Mouse (Mus musculus): ENCODE measurements at regions not wholly inside any gene's neighbourhood (a gene's known extent, or its start where the extent isn't known, plus 50 kb on each side); places are given as distances from the start of the nearest gene placed in this dataset.

DNA sequence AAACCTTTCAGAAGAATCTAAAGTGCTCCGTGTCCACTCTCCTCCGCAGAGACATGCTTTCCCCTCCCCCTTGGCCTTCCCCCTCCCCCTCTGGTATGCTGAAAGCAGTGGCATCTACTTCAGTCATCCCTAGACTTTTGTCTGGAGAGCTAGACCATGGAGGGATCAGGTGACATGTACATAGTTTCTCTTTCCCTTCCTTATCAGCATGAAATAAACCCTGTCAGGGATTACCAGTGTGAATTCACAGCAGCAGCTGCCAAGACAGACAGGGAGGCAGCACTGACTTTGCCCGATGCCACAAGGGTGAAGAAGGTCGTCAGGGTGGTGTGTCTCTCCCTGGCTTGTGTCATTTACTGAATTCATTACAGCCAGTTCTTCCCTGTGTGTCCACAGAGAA is 241.9 kb downstream of the Arpp21 start:
- Histone ChIP-seq H3K27me3 (replicated peaks) (no peaks in the 10 kb centered on the region), H3K4me3 (replicated peaks in 1 of 3; ENCODE audit: low read depth in 2 of 3, low read length in 2 of 3, poor library complexity in 1 of 3) (no peak overlapping the region), H3K27ac (ENCODE audit: insufficient read depth, low read depth) (no peak overlapping the region), H3K4me1 (ENCODE audit: control insufficient read depth in 1 of 2, insufficient read depth in 2 of 2) (no peaks in the 10 kb centered on the region), H3K9me3 (replicated peaks; ENCODE audit: low read length) (peaks cover 56% of the 10 kb centered on the region), H3K36me3 (replicated peaks in 1 of 2; ENCODE audit: control insufficient read depth in 1 of 2, insufficient read depth in 1 of 2, low read length in 1 of 2) (no peaks in the 10 kb centered on the region), H3K4me2 (ENCODE audit: insufficient read depth, low read depth, poor library complexity, severe bottlenecking) (no peak overlapping the region), H3K79me2 (replicated peaks; ENCODE audit: control insufficient read depth, extremely low read depth, insufficient read depth, poor library complexity, severe bottlenecking) (no peaks in the 10 kb centered on the region), H3K9ac (ENCODE audit: insufficient read depth, low read depth) (no peak overlapping the region)
- DNase-seq (ENCODE audit: extremely low read depth) = no peak
- TF ChIP-seq ELF1 (IDR thresholded peaks at IDR 0.05; ENCODE audit: low read depth, low read length) (no peak), MAX (IDR thresholded peaks at IDR 0.05; ENCODE audit: low read length) (no peak), JUN (IDR thresholded peaks at IDR 0.05; ENCODE audit: insufficient read depth, low read depth, low read length) (no peak), MEF2A (IDR thresholded peaks at IDR 0.05; ENCODE audit: borderline replicate concordance, low read depth, low read length) (no peak), EP300 (IDR thresholded peaks at IDR 0.05; ENCODE audit: low read length) (no peak), IRF4 (IDR thresholded peaks at IDR 0.05; ENCODE audit: low read depth, low read length) (no peak), MAFK (IDR thresholded peaks at IDR 0.05; ENCODE audit: insufficient replicate concordance, low read length) (no peak), JUND (conservative IDR thresholded peaks at IDR 0.05; ENCODE audit: low read depth, low read length) (no peak), GABPA (IDR thresholded peaks at IDR 0.05; ENCODE audit: insufficient replicate concordance, low read depth, low read length) (no peak)
- in situ Hi-C loops (cut with MboI; ENCODE audit: low pct_ligation_motif_present, low pct_unique_long_range_greater_than_20kb, low sequenced_read_pairs) = no loop called here
- dilution Hi-C loops (cut with MboI; ENCODE audit: extremely low pct_ligation_motif_present, extremely low pct_unique_long_range_greater_than_20kb, low sequenced_read_pairs) = no loop called here

GRCm38 (mm10) chr9:111990060-111990459 is 245.7 kb downstream of the Arpp21 start:
- dilution Hi-C loops (cut with MboI; ENCODE audit: extremely low pct_ligation_motif_present, extremely low pct_unique_long_range_greater_than_20kb, low sequenced_read_pairs) = no loop called here
- no peak for DNase-seq (ENCODE audit: extremely low read depth)
- Histone ChIP-seq H3K4me2 (ENCODE audit: insufficient read depth, low read depth, poor library complexity, severe bottlenecking) (no peak overlapping the region), H3K4me1 (ENCODE audit: control insufficient read depth in 1 of 2, insufficient read depth in 2 of 2) (no peaks in the 10 kb centered on the region), H3K4me3 (replicated peaks in 1 of 3; ENCODE audit: low read depth in 2 of 3, low read length in 2 of 3, poor library complexity in 1 of 3) (no peak overlapping the region), H3K9me3 (replicated peaks; ENCODE audit: low read length) (peaks cover 64% of the 10 kb centered on the region), H3K9ac (ENCODE audit: insufficient read depth, low read depth) (no peak overlapping the region), H3K27ac (ENCODE audit: insufficient read depth, low read depth) (no peak overlapping the region), H3K27me3 (replicated peaks) (no peaks in the 10 kb centered on the region), H3K36me3 (replicated peaks in 1 of 2; ENCODE audit: control insufficient read depth in 1 of 2, insufficient read depth in 1 of 2, low read length in 1 of 2) (no peaks in the 10 kb centered on the region), H3K79me2 (replicated peaks; ENCODE audit: control insufficient read depth, extremely low read depth, insufficient read depth, poor library complexity, severe bottlenecking) (no peaks in the 10 kb centered on the region)
- in situ Hi-C loops (cut with MboI; ENCODE audit: low pct_ligation_motif_present, low pct_unique_long_range_greater_than_20kb, low sequenced_read_pairs) = no loop called here
- TF ChIP-seq UBTF (IDR thresholded peaks at IDR 0.05; ENCODE audit: low read depth, low read length) = no peak
- TF ChIP-seq POLR2AphosphoS2 (IDR thresholded peaks at IDR 0.05; ENCODE audit: low read depth, low read length) = no peak
- no peak for TF ChIP-seq SMC3 (IDR thresholded peaks at IDR 0.05; ENCODE audit: low read depth, low read length)
- TF ChIP-seq MAX (IDR thresholded peaks at IDR 0.05; ENCODE audit: low read length) = no peak
- TF ChIP-seq JUN (IDR thresholded peaks at IDR 0.05; ENCODE audit: insufficient read depth, low read depth, low read length) = no peak
- no peak for TF ChIP-seq PAX5 (IDR thresholded peaks at IDR 0.05; ENCODE audit: low read length)
- TF ChIP-seq MYC (IDR thresholded peaks at IDR 0.05; ENCODE audit: low read depth, low read length) = no peak
- no peak for TF ChIP-seq CTCF (conservative IDR thresholded peaks at IDR 0.05 in 1 of 2, IDR thresholded peaks at IDR 0.05 in 1 of 2; ENCODE audit: low read depth in 2 of 2, low read length in 2 of 2)
- TF ChIP-seq ZNF384 (IDR thresholded peaks at IDR 0.05; ENCODE audit: low read depth, low read length) = no peak
- TF ChIP-seq SIN3A (IDR thresholded peaks at IDR 0.05; ENCODE audit: low read length) = no peak
- no peak for TF ChIP-seq NELFE (IDR thresholded peaks at IDR 0.05; ENCODE audit: low read depth, low read length)
